Mouse (Mus musculus) kidney, adult 11 months (tissue): ENCODE data around the gene Ralgapa2.

Source experiments
- DNase-seq: peaks from one replicate; pipeline ENCODE4 v3.0.0; 2022

The Ralgapa2 gene

DNA sequence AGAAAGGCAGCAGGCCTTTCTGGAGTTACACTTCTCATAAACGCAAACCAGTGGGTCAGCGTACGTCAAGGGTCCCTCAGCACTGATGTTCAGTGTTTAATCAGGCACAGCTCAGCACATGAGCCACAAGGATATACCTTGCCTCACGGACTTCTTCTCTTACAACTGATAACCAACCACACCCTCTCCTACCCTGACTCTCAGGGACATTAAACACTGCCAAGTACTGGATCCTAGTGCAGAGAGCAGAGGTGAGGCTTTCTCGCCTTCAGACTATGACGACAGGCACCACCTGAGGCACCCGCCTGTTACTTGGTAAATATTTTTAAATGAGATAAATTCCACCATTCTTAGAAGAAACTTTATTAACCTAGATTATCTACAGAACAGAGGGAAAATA lies 85.8 kb downstream of the Ralgapa2 start:
- DNase-seq, result no peak

DNA sequence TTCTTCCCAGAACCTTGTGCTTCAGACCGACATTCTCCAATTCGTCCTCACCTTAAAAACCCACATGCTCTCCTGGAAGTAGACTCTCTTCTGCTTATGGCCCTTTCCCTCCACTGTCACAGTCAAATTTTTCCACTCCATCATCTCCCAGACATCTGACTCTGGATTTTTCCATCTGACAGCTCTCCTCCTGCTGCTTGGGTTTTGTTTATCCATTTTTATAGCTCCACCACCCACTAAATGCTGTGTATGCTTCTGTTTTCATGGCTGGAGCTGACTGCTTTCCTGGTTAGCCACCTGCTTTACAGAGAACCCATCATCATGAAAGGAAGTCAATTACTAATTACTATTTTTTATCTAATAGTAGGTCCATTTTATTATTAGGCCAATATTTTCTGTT lies 86.9 kb downstream of the Ralgapa2 start:
- no peak for DNase-seq

DNA sequence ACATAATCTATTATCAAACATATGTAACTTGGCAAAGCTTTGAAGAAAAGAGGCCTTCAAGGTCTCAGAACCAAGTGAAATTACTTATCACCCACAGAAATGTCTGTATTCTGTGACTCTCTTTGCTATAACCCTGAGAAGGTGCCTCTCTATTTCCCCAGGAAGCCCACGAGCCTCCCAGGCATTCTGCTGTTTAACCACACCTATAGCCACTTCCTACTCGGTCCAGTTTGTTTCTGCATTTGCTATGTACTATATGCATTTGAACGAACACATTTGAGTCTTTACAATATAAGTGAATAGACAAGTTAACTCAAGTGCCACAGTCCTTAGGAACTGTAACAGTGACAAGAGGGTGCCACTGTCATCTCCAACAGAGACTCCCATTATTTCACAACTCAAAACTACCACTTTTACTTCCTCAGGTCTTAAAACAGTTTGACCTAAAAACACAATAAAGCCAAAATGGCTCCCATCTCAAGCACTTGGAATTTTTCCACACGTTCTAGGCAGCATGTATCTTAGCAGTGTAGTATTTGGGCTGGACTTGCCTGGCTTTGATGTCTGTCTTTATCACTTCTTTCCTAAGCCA lies 88.3 kb downstream of the Ralgapa2 start:
- no peak for DNase-seq

DNA sequence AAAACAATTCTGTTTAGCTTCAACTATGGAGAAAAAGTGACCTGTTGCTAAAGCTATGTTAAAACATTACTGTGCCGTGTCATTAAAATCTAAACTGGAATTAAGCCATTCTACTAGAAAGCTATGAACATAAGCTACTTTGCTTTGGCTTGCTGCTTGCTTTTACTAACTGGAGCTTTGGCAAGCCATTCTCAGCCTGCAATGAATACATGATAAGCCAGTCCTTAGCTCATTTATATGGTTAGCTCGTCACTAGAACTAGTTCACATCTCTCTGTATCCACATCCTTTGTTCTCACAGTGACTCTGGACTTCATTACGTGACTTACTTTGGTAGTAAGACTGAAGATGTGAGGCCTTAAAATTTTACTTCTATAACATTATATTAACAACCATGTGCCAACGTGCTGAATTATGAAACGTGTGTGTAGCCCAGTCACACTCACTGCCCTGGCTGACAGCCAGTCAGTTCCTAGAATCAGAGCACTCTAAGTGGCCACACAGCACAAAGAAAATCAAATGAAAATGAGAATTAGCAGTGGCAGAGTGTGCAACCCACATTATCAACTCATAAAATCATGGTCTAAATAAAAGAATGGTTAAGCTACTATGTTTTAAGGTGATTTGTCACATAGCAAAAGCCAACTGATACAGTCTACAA lies 89.0 kb downstream of the Ralgapa2 start:
- no peak for DNase-seq

DNA sequence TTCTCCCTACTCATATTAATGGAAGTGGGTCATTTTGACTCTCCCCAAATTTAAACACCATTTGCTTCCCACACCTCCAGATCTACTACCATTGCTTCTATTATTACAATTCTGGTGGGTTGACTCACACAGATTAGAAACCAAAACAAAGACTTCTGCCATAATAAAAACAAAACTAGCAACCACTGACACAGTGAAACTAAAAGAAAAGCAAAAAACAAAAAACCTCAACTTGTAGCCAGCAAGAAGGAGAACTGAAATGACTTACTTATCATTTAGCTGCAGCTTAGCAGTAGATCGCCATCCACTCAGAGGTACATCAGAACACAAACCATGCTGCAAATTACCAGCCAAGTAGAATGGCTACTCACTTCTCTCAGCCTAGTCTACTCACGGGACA lies 95.9 kb downstream of the Ralgapa2 start:
- DNase-seq, result no peak

DNA sequence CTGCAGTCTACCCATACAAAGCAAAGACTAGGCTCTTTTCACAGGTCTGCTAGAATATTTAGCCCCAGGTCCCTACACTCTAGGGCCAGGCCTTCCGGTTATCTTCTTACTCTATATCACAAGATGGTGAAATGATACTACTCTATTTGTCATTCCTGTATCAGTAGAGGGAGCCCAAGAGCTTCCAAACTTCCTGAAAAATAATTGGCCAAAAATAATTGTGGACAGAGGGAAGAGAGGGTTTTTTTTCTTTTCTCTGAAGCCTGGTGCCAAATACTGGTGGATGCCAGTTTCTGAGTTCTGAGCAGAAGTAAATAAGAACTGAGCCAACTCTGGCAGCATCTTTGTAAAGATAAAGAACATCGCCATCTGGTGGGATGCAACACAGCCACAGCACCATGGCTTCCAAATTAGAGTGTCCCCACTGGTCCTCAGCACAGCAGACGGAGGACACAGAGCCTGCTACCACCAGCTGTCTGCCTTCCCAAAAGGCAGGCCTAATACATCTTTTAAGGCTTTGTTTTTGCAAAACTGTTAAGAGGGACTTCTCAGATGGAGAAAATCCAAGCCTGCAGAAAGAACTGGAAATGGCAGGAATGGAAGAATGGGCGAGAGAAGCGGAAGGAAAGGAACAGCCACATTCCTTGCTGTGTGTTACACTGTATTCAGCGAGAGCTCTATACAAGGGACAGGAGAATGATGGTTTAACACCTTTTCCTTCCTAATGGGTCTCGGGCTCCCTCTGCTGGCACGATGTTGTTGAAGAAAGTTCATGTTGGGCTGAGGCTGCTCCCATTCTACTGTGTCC lies 97.5 kb downstream of the Ralgapa2 start:
- DNase-seq, result peak; percentile 31

DNA sequence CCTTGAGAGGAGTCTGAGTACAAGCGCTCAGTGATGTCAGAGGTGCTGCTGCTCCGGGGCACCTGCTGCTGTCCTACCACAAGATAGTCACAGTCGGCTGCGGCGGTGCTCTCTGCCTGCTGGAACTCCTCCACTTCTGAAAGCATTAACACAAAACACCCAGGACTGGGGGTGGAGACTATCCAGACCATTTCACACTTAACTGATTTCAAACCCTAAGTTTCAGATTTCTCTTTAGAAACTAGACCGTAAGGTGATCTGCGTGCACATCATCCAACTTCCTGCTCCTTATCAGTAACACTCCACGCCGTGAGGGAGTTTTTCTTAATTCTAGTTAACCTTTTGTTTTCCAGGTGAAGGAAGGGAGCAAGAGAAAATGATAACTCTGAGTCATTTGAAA lies 99.4 kb downstream of the Ralgapa2 start:
- DNase-seq, result no peak

DNA sequence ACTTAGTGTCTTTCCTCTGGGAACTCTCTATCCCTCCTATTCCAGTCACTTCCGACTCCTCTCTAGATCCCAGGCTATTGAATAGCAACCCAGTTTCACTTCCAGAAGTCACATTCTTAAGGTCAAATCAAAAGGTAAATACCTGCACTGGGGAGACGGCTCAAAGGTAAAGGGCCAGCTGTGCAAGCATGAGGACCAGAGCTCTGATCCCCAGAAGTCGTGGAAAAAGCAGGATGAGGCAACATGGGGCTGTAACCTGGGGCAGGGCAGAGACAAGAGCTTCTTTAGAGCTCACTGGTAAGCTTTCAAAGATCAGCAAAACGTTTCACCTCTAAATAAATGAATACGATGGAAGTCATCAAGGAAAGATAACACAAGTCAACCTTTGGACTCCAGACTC lies 100.2 kb downstream of the Ralgapa2 start:
- no peak for DNase-seq

DNA sequence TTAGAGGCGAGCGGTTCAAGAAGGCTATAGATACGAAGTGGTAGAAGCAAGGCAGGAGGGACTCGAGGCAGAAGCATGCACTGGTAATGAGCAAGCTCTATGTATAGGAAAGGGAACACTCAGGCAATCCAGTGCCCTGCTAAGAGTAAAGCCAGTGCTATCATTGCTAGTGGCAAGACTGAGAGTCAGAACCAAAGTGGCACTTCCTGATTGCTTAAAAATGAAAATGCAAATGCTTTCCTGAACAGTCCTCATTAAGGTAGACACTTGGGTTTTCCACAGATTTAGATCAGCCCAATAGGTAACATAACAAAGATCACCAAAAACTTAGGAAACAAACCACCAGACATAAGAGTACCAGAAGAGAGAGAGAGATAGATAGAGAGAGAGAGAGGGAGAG lies 105.1 kb downstream of the Ralgapa2 start:
- DNase-seq, result no peak

DNA sequence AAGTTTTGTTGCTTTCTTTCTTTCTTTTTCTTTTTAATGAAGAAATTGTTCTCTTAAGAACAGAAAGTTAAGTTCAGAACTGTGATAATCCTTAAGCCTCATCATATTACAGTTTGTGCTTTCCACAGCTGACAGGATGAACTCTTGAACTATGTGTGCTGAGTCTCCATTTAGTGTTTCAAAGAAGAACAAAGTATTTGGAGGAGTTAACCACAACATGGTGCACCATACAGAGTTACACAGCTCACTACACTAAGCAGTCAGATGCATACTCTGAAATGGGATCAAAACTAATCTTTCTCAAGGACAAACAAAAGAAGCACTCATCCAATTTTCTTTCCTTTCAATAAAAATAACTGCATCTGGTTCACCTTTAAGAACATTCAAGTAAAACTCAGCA lies 110.6 kb downstream of the Ralgapa2 start:
- DNase-seq, result no peak

DNA sequence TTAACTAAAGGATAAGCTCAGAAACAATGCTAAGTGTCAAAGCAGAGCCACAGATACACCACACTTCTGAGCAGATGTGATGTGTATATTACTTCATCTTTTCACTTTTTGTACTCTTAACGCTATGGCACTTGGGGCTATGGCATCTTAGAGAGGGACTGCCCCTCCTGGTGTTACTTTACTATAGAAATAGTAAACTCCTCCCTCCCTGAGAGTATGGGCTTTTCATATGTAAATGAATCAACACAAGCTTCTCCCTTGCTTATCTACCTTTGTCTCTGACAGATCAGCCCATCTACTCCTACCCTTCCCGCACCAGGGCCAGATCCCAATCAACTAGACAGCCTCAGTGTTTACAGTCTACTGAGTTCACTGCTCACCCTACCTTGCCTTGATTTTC lies 111.4 kb downstream of the Ralgapa2 start:
- no peak for DNase-seq

DNA sequence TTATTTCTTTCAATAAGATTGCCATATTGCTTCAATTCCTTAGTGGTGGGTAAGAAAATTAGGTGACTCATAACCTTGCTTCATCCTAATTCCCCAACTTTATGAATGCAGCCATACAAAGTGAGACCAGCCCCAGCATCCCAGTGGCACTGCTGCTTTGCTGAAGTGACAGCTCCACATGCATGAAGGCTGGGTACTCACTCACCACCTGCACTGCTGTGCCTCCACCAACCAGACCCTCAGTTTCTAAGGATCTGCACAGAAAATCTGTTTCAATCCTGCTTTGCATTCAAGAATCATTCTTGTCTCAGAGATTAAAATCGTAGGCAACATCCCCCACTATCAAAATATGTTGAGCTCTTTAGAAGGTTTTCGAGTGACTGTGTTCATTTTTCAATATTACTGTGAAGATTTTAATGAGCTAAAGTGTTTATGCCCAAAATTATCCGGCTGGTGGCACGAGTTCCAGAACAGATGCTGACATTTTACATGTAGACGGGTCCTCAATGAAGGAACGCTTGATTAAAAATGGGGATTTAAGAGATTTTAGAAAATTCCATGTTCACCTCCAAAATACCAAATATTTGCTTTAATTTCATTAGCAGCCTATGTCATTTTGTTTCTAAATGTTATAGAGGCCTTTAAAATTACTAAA lies 113.8 kb downstream of the Ralgapa2 start:
- no peak for DNase-seq

DNA sequence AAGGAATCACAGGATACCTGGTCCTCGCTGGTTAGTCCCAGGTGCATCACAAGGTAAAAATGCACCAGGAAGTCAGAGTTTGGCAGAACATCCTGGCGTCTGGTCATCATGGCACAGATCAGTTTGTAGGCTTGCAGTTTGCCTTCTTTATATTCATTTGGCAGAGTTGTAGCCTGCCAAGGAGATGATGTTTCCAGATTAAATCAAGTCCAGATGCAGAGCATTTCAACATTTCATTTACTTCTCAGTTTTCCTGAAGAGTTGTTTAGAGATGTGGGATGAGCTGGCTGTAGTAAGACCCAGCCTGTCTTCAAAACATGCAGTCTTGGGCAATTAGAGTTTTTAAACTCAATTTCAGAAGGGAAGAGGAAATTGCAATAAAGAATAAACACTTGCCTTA lies 124.9 kb downstream of the Ralgapa2 start:
- DNase-seq, result no peak

DNA sequence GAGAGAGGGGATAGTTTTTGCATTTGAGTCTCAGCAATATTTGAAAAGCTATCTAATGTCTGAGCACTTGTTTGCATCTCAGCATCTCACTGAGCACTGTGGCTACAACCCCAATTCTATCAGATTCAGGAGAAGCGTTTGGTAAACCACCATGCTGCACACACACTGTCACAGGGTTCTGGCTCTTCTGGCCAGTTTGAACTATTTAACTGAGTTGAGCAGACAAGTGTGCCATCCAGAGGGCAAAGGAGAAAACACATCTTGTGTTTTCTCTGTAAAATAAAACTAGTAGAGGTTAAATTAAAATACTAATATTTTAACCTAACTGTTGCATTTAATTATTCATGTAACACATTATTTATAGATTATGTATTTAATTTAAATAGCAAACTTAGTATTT lies 127.6 kb downstream of the Ralgapa2 start:
- no peak for DNase-seq

DNA sequence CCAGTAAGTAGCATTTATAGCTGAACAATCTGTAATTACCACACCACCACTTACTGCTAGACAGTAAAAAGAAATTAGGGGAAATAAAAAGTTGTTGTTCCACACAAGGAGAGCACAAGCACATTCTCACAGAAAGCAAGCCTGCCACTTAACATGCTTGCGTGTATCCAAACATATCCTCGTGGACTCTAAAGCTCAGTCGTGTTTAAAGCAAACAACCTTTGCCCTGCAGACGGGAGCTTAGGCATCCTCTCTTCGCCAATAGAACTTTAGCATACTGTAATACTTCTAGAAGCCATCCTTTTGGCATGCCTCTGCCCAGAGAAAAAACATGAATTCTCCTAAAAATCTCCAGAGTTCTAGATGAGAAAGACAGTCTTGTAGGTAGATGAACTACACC lies 135.9 kb downstream of the Ralgapa2 start:
- no peak for DNase-seq

DNA sequence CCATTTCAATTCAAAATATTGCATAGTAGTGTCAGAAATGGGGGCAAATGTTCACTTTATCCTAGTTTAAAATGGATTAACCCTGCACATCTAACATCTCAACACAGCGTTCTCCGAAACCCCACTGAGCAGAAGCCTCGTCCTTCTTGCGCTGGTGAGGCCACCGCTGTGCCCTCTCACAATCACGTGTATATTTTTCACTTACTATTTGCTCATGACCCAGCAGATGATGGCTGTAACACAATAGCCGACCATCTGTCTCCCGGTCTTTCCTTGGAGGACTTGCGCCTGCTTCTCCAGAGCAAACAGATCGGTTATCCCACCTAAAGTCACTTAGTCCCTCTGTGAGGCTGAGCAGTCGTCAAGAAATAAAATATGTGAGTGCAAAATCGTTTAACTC lies 146.0 kb downstream of the Ralgapa2 start:
- DNase-seq, result no peak

DNA sequence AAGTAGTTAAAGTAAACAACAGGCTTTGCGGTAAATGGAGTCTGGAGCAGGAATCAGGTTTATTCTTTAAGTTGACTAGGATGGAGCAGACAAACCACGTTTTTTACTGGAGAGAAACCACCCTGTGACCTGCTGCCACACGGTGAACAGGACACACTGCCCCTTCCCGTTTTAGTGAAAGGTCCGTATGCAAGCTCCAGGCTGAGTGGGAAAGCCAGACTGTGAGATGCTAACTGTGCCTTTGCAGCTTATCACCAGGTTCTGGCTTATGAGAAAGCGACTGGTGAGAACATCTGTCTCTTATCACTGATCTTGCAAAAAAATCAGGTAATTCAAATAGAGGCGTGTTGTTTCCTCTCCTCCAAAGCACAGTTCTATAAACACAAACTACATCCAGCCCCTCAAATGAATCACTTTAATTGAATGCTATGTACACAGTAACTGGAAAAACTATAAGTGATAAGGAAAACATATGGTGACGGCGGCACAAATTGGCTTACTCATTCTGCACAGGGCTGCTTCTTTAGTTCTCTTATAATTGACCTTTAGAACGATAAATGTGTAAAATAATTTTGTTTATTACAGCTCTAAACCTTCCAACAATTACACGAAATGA lies 146.7 kb downstream of the Ralgapa2 start:
- DNase-seq, result no peak

DNA sequence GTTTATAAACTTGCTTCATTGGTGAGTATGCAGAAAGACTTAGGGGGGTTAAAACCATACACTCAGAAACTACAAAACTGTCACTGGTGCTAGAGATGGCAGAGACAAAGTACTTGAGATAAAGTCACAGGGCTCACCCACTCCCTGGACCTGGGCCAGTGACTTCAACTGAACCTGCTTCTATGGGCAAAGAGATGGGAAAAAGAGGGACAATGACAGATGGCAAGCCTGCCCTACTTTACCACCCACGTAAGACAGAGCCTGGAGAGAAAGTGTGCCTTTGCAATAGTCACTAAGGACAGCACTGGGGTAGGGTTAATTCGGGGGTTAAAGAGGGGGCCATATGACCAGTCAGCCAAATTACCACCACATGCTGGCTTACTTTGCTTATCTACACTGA lies 148.7 kb downstream of the Ralgapa2 start:
- no peak for DNase-seq

DNA sequence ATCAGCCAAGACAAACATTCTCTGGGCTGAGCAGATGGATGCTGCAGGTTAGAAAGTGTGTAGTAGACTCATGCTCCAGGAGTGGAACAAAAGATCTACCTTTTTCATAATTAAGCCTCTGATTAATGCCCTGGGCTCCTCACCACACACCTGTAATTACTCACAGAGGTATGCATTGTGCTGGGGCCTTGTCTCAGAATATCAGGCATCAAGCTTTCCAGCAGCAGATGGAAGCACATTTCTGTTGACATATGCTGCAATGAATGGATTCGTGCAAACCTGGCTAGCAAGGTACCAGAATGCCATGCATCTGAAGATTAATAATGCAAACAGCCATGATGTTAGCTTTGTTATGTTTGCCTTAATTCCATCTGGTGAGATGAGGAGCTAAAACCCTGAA lies 149.2 kb downstream of the Ralgapa2 start:
- DNase-seq, result no peak

DNA sequence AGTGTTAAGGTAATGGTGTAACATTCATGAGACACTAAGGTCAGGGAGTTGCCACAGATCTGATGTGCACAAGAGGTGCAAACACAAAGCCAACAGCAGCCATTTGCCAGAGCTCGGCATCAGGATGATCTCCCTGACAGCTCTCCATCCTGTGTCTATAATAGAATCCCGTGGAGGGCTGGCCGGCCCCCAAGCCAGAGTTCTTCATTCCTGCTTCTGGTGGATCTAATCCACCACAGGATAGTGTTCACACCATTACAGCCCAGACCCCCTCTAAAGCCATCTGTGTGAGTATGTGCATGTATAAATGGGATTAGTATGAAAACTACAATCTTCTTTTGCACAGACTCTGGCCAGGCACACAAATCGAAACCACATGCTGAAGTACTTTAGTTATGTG lies 150.2 kb downstream of the Ralgapa2 start:
- DNase-seq, result no peak

DNA sequence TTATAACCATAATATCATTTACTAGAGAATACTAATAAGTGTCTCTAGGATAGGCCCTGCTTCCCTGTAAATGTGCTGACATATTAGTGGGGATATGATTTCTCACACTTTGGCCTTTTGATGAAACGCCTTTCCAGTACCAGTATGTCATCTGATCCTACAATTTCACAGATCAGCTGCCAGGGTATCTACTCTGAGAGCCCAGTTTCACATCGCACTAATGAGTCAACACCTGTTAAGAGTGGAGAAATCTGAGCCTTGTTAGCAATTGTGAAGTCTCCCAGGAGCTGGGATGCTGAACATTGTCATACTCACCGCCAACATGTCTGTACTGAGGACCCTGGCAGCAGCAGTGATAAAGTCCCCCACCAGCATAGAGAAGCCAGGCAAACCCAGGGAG lies 151.1 kb downstream of the Ralgapa2 start:
- DNase-seq, result no peak

DNA sequence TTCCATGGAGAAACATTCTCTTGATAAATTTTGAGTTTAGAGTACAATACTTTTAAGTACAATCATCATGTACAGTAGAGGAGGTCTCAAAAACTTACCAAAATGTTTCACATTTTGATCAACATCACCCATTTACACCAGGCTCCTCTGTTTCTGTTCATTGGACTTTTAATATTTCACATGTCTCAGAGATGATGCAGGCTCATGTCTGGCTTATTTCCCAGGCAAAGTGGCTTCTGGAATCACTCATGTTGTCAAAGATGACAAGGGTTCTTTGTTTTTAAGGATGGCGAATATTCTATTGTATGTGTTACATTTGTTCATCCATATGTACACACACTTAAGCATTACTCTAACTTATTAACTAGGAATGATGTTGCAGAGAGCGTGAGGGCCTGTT lies 152.5 kb downstream of the Ralgapa2 start:
- DNase-seq, result no peak

DNA sequence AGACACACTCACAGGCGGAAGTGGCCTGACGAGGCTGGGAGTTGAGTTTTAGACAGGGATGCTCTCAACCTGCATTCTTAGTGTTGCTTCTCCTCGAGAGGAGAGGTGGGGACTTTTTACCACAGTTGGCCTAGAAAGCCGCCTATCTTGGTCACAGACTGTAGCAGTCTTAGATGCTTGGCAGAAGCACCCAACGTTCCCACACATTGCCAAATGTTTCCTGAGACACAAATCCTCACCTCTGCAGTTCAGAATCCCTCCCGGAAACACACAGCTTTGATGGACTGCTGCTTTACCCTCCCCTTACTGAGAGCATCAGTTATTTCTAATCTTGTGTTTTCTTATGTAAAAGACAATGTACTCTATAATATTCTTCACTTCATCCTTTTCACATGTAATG lies 155.6 kb downstream of the Ralgapa2 start:
- no peak for DNase-seq
